Mouse (Mus musculus): Measurements from ENCODE around the gene Tom1.

Tom1 gene

DNA sequence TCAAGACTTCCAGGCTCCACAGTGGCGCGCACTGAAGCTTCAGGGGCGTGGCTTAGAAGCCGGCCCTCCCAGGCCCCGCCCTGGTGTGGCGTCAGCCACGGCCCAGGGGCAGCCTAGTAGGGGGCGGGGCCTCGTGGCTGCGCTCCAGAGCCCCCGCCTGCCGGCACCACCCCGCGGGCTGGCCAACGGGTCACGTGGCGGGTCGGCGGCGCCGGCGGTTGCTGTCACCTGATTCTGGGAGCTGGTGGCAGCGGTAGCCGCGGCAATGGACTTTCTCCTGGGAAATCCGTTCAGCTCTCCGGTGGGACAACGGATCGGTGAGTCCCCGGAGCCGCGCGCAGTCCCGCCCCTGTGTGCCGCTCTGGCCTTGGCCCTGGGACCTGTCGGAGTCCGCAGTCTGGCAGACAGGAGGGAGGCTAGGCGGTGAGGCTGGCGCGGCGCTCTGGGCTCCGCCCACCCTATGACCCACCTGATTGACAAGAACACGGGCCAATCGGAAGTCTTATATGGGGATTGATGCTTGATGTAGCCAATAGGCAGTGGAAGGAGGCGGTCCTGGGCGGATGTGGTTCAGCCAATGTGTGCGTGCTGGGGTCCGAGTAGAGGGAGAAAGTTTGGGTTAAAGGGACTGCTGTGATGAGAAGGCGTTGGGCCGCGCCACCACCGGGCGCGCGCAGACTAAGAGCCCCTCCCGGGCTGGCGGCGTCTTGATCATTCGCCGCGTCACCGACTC, at the start of gene Tom1:
Gene Tom1, plus strand, starts transcription at position 195 of the 733 bp plus-strand sequence.
- DNase-seq (ENCODE audit: low spot score in 2 of 2): peak; percentile 96 to 98

DNA sequence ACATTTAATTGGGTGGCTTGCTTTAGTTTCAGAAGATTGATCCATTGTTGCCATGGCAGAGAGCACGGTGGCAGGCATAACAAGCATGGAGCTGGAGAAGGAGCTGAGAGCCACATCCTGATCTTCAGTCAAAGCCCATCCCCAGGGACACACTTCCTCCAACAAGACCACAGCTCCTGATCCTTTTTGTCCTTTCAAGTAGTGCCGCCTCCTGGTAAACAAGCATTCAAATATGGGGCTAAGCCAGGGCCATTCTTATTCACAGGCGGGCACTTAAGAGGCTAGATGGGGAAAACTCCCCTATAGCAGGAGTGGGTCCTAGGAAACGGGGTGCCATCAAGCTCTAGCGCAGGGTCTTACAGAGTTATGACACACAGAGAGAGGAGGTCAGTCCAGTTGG, 46.1 kb upstream of the Tom1 start:
- no peak for DNase-seq (ENCODE audit: low spot score in 2 of 2)

DNA sequence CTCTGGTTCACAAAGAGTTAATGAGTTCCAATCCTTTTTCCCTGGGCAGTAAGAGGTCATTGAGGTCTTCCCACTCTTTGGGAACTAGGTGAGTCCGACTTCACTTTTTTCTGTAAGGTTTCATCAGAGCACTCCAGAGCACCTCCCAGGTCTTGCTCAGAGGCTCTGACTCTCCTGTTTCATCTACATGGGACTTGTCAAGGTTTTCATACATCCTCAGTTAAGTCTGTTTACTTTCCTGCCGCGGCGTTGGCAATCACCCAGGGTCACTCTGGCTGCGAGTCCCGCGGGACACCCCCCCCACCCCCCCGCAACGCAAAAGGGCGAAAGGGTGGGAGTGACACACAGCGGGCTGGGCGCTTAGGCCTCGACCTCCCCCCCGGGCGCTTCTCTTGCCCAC, 43.5 kb upstream of the Tom1 start:
- no peak for DNase-seq (ENCODE audit: low spot score in 2 of 2)

DNA sequence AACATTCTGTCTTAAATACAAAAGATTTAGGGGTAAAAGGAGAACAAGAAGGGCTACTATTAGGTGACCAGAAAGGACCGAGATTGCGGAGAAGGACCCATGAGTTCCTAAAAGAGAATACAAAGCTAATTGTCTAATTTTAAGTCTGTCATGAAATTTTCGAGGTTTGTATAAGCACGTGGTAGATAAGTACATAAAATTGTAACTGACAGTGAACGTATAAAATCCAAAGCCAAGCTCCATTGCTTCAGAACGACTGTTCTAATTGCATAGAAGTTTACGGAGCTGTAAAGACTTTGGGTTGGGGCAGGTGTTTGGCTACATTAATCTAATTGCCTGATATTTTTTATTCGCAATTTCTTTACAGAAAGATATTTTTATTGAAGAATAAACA, 40.4 kb upstream of the Tom1 start, which contains the start of gene Hmgxb4:
Gene Hmgxb4, plus strand, starts transcription at position 276 of the 394 bp plus-strand sequence.
- DNase-seq (ENCODE audit: low spot score in 2 of 2): no peak

DNA sequence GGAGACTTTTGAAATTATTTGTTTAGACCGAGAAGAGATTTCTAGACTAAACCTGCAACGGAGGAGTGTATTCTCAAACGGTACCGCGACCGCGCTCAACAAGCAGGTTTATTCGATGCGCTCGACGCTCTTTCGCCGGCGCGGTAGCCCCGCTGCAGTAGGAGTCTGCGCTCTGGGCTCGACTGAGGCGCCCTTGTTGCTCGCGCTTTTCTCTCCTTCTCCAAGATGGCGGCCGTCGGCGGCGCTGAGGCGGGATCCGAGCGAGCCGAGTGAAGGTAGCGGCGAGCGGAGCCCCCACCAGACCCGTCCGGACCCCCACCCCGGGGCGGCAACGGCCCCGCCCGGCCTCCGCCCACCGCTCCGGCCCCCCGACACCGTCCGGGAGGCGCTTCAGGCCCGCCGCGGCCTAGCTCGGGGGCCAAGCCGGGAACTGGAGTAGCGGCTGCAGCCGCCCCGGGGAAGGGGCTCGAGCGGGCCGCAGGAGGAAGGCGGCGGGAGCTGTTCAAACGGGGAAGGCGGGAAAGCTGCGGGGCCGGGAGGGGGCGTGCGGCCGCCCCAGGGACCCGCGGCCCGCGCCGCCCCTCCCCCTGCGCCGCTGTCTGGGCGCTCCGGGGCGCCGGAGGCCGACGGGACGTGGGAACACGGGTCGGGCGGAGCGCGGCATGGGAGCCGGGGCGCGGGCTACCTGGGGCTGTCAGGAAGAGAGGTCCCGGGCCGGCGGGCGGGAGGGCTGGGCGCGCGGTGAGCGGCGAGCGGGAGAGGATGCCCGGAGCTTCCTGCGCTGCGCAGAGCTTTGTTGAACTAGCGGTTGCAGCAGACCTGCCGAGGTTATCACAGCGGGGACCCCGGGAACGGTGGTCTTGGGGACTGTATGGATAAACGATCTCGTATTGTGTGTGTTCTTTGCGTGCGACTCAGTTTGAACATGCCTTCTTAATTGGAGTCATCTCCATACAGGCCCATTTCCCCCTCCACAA, 39.7 kb upstream of the Tom1 start:
- DNase-seq (ENCODE audit: low spot score in 2 of 2): peak; percentile 64 to 85

DNA sequence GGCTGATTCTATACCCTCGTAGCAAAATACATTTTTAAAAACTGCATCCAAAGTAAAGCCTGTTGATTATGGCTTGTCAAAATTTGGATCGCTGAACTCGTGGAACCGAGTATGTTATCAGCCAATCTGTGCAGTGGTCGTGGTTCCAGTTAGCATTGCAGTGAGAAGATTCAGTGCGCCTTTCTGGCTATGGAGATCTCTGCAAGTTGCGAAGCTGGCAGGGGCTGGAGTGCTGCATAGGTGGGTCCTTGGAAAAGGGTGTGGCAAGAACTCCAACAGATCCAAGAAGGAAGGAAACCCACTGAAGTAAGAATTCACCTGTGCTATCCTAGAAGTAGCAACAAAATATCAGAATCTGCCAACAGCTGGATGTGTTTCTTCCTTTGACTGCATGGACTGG, 39.0 kb upstream of the Tom1 start:
- DNase-seq (ENCODE audit: low spot score in 2 of 2): no peak

DNA sequence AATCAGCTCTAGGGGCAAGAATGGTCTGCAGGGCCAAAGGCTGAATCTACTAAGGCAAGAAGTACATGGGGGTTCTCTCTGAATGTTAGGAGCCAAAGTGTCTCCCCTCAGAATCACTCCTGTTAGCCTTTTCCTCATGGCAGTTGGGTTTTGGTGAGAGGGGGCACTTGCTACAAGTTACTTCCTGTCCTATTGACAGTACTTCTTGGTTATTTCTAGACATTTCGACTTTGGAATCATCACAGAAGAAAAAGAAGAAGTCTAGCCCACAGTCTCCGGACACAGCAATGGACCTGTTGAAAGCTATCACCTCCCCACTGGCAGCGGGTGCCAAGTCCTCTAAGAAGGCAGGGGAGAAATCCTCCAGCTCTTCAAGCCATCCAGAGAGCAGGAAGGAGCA, 33.1 kb upstream of the Tom1 start:
- no peak for DNase-seq (ENCODE audit: low spot score in 2 of 2)

DNA sequence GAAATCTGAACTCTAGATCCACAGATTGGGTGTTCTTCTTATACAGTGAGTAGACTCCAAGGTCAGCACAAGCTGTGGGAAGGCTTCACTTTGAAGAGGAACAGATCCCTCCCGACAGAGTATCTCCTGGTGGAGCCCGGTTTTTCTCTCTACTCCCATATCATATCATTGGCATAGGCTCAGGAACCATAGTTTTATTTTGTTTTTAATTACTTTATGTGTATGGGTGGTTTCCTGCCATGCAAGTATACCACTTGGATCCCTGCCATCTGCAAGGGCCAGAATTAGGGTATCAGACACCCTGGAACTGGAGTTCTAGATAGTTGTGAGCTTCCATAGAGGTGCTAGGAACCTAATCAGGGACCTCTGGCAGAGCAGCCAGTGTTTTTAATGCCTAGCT, 24.7 kb upstream of the Tom1 start:
- DNase-seq (ENCODE audit: low spot score in 2 of 2): no peak

DNA sequence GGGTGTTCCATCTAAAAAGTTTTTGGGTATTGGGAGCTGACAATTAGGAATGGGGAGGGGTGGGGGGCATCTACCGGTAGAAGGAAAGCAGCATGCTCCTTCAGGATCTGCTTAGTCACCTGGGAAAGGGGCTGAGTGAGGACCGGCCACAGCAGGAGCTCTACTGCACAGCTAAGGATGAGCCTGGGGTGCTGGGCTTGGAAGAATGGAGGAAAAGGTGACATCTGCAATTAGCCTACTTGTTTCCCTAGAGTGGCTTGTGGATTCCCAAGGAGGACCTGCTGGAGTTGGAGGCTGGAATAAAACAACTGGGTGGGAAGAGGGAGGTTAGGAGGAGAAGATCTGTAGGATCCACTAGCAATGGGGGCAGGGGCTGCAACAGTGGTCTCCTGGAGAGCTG, 19.9 kb upstream of the Tom1 start:
- DNase-seq (ENCODE audit: low spot score in 2 of 2): no peak

DNA sequence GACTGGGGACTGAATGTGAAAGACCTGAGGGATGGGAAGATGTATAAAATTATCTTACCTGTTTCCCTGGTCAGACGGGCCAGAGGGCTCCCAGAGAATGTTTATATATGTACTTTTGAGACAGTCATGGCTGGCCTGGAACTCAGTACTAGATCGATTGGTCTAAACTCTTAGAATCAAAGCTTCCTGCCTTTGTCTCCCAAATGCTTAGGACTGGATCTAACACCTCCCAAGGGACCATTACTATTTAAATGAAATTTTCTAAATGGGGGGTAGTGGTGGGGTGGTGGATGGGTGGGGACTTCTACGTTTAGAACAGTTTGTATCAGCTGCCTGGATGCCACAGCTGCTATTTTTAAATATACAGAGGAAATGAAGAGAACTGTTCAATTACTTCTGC, 19.5 kb upstream of the Tom1 start:
- no peak for DNase-seq (ENCODE audit: low spot score in 2 of 2)

DNA sequence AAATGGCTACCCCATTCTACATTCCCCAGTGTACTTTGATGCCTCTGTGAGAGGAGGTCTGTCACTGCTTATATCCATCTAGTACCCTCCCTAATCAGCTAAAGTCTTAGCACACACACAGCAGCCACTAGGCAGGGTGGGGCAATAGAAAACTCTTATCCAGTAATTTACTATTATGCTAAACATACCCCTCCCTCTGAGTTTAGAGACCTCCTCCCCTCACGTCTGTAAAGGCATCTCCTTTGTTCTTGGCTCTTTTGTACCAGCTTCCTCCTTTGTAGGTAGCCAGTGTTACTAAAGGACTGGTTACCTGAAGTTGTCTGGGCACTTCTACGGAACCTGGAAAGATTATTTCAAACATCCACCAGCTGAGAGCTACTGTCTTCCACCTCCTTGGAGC, 17.5 kb upstream of the Tom1 start:
- no peak for DNase-seq (ENCODE audit: low spot score in 2 of 2)

DNA sequence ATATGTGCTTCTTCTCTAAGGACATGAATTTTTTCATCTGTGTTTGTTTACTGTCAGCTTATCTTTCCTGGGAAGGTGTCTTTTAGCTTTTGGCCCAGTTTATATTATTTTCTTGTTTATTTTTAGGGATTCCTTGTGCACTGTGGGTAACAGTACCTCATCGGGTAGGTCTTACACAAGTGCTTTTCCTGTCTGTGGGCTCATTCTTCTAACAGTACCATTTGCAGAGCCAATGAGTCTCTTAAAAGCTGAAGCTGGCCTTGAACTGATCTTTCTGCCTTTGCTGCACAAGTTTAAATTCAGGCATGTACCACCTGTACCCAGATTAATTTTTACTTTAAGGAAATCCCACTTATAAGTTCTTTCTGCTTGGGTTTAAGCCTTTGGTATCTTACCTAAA, 17.1 kb upstream of the Tom1 start:
- no peak for DNase-seq (ENCODE audit: low spot score in 2 of 2)

DNA sequence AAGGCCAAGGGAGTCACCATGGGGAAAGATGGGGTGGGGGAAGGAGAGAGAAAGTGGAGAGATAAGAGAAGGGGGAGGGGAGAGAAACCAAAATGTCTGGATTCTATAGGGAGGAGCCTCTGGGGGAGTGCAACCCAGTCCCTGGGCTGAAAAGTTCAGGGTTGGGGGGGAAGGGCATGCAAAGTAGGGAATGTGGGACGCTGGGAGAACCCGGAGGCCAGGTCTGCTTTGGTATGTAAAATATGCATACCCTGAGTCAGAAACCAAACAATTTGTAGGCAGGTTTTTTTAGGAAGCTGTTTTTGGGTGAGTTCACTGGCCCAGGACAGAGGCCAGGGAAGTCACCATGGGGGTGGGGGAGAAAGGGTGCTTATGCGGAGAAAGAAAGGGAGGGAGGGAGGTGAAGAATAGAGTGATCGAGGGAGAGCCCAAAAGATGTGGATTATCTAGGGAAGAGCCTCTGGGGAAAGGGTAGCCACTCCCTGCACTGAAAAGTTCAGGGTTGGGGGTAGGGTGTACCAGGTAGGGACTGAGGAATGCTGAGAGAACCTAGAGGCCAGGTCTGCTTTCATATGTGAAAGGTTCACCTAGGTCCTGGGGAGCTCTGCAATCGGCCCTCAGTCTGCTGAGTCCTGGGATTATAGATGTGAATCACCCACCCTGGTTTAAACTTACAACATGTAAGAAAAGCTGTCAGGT, 15.1 kb upstream of the Tom1 start:
- no peak for DNase-seq (ENCODE audit: low spot score in 2 of 2)

DNA sequence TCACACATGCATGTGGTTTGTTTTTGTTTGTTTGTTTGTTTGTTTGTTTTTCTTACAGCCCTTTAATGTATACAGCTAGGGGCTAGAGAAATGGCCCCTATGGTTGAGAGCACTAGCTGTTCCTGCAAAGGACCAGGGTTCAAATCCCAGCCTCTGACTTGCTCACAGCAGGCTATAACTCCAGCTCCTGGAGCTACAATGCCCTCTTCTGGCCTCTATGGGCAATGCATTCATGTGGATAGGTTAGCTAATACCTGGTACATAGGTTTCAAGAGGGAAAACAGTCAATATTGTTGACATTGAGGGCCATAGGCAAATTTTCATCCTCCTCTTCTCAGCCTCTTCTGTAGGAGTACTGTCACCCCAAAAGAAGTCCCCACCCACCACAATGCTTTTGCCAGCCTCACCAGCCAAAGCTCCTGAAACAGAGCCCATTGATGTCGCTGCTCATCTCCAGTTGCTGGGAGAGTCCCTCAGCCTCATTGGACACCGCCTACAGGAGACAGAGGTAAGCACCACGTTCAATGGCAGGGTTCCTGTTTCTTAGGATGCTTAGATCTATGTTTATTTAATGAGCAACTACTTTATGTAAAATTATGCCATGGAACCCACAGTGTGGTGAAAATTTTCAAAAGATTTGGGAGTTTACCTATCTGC, 9.7 kb upstream of the Tom1 start:
- DNase-seq (ENCODE audit: low spot score in 2 of 2): no peak

DNA sequence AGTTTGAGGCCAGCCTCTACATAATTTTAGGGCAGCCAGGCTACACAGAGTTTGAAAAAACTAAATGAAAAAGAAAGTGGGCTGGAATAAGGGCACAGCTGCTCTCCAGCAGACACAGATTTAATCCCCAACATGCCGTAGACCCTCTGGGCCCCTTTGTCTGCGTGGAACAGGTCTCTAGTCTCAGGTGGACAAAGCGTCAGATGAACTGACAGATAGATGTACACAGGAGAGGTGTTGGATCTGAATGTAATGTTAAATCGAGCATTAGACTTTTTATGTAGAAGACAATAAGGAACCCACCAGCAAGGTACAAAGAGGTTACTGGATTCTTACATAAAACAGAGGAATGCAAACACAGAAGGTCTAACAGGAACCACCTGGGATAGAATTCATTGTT, 7.7 kb upstream of the Tom1 start:
- DNase-seq (ENCODE audit: low spot score in 2 of 2): no peak

DNA sequence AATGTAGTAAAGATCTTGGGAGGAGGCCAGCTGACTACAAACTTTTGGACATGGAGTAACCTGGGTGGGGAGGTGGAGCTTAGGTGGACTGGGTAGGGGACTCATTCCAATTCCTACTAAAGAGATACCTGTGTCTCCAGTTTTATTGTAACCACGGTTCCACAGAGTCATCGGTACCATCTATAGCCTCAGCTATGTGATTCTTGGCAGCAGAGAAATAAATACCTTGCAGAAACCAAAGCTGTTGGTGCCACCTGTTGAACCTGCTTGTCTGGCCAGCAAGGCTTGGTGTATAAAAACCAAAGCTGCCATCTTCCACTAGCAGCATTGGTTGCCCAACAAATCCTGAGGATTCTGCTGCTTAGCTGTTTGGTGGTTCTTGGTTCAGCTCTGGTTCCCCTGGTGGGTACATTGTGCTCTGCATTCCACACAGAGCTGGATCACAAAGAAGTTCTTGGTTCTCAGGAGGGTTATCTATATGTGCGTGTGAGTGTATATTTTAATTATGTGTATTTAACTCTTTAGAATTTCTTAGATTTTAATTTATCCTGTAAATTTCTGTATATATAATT, 3.0 kb upstream of the Tom1 start:
- no peak for DNase-seq (ENCODE audit: low spot score in 2 of 2)

DNA sequence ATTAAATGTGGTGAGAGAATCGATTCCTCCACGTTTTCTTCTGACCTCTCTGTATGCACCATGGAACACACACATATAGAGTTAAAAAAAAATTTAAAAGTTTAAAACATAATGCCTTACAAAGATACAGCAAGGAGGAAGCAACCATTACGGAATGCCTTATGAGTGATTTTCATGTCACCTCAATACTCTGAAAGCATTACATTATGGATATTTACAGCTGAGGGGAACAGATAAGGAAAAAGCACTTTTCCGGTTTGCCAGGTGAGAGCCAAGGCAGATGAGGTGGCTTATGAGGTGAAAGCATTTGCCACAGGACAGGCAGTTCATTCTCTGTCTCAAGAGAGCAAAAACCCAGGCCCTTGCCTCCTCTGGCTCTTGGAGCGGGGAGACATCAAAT, 544 bp upstream of the Tom1 start:
- no peak for DNase-seq (ENCODE audit: low spot score in 2 of 2)

DNA sequence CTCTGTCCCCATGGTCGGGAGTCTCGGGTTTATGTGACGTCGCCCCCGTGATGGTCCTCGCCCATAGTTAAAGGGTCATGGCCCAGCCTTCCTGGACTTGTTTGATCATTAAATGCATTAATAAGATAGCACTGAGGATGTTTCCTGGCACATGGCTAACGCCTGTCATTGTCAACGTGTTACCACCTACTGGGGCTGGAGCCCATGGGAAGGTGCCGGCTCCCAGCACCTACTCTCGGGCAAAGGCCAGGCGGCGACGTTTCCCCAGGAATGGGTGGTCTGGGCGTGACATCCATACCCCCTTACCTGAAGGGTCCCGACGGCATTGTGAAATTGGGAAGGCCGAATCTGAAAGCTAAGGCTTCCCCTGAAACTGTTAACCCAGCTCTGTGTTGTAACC, 780 bp downstream of the Tom1 start:
- no peak for DNase-seq (ENCODE audit: low spot score in 2 of 2)

DNA sequence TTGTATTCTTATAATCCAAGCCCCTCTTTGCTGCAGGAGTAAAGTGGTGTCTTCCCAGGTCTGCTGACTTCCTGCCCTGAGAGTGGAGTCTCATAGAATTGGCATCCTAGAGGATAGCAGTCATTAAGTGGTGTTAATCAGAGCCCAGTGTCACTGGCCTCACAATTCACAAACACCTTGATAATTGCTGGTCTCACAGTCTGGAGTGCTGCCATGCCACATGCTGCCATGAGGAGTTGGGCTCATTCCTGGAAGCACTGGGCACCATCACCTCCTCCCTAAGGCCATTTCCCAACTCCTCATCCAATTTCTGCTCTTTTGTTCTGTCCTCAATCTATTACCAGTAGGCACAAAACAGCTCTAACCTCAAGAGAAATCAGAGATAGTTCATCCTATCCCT, 2.1 kb downstream of the Tom1 start:
- DNase-seq (ENCODE audit: low spot score in 2 of 2): no peak

DNA sequence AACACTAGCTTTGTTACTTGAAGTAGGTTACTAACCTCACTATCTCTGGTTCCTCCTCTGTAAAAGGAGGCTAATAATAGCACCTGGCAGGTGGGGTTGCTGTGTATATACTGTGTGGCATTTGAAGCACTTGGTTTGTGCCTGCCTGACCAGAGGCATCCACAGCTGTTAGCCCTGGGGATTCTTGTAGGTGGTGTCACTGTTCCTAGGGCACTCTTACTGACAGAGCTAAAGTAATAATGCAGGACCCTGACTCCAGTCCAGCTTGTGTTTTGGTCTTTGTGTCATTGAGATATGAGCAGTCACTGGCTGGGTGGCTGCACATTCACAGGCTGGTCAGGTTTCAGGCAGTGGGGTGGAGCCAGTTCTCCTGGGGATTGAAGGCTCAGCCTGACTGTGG, 5.0 kb downstream of the Tom1 start:
- no peak for DNase-seq (ENCODE audit: low spot score in 2 of 2)

DNA sequence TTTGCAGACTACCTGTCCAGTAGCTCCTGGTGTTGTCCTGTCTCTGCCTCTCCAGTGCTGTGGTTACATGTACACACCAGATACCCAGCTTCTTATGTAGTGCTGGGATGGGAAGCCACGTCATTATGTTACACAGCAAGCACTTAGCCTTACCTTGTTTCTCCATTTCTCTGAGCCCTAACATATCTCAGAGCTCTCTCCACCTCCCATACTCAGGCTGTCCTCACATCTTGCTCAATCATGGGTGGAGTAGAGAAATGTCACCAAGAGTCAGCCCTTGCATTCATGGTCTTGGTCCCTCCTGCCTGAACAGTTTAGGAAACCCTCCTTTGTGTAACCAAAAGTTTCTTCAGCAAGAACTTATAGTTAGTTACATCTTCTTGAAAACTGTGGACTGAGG, 6.2 kb downstream of the Tom1 start:
- DNase-seq (ENCODE audit: low spot score in 2 of 2): no peak

DNA sequence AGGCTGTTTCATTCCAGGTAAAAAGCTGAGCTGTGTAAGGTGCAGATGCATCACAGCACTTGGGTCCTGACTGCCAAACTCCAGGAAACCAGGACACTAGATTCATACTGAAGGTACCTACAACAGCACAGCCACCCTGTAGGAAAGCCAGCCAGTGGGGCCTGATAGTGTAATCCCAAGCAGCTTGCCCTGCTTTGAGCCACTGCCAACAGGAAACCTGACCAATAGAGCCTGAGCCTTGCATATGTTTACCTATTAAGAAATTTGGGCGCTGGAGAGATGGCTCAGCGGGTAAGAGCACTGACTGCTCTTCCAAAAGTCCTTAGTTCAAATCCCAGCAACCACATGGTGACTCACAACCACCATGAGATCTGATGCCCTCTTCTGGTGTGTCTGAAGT, 8.7 kb downstream of the Tom1 start:
- no peak for DNase-seq (ENCODE audit: low spot score in 2 of 2)
